Mouse (Mus musculus): Measurements from ENCODE around the gene Zfp804b.

DNA sequence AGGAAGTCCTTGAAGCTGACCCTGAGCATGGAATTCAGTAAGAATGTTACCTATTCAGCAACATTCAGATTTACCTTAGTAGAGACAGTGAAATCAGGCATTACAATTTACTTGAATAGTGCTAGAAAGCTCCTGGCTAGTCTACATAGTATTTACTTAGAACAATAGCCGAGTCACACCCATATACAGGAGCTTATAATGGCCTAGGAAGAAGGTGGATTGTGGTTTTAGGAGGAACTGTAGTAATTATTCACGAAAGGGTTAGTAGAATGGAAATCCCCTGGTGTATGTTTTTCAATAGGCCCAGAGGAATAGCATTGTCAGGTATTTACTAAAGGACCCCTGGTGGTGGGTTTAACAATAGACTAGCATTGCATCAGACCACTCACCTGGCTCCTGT, 549.2 kb downstream of the Zfp804b start:
- TF ChIP-seq CTCF (IDR thresholded peaks at IDR 0.05; ENCODE audit: control insufficient read depth, insufficient read depth, insufficient read length) (no peak), MYOG (IDR thresholded peaks at IDR 0.05; ENCODE audit: control insufficient read depth, extremely low read depth, insufficient read length) (no peak), MYOD1 (IDR thresholded peaks at IDR 0.05; ENCODE audit: control insufficient read depth, insufficient read length, low read depth) (no peak), USF1 (IDR thresholded peaks at IDR 0.05; ENCODE audit: low read depth) (no peak), CEBPB (IDR thresholded peaks at IDR 0.05; ENCODE audit: low read depth) (no peak), MAX (IDR thresholded peaks at IDR 0.05) (no peak)
